Mouse (Mus musculus) B cell, adult 2 months (primary cell): Measurements from ENCODE around the gene Sh2b3.
A peak's percentile ranks its signal among the peaks of the same experiment; 100 is the strongest.

Experiments
- DNase-seq, 2 experiments: peaks; one replicate each; pipeline ENCODE4 v3.0.0; 2022

Sh2b3 gene

DNA sequence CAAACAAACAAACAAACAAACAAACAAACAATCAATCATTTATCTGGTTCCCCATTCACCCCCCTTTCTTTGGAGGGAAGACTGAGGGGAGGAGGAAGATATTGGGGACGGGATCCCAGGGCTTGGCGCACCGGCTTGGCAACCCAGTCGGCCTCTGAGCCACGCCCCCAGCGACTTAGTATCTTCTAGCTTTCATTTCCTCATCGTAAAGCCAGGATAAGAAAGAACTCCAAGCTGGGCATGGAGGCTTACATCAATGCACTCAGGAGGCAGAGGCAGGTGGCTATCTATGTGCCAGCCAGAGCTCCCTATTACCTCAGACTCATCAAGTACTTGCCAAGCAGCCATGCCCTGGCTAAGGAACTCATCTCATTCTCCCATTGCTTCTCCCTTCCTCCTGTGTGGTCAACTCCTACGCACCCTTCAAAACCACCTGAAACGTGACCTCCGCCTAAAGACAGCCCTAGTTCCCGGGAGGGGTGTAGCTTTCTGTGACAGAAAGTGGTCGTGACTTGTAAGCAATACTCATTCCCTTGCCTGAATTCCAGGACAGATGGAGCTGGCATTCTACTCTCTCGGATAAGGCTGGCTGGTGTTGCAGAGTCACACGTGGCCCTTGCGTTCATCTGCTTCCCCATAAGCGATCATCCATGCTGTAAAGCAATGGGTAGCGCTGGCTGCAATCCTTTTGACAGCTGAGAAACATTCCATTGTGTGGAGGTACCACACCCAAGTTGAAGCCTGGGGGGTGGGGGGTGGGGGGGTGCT lies 5.9 kb upstream of the Sh2b3 start:
- no peak for DNase-seq

DNA sequence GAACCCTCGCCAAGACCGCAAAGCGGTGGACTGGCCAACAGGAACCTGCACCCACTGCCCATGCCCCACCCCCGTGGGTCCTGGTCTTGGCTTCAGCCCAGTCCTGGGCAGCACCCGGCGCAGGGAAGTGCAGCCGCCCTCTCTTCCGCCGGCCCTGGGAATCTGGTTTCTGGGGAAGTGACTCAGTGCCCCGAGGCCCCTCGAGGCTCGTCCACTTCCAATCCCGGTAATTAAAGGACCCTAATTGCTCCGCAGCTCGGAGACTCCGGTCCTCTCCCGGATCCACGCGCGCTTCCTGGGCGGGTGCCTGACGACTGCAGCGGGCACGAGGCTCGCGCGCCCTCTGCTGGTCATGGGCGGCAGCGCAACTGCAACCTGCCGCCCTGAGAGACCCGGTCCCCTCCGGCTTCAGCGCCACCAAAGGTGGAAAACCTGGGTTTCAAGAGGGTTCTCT lies 5.2 kb upstream of the Sh2b3 start:
- DNase-seq, result peak; percentile 88 to 90

DNA sequence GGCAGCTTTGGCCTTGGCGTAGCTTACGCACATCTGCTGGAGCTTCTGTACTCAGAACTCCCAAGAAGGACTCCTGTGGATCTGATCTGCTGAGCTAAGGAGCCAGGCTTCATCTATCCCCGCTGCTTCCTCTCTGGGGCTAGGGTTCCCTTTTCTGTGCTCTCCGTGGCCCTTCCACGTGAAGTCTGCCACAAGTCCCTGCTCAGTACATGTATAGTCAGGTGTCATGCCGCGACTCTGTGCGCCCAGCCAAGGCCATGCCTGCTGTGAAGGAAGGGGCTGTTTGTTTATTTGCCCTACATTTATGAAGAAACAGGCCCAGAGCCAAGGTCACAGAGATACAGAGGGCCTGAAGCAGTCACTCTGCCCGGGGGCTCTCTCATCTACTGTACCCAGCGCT lies 4.5 kb upstream of the Sh2b3 start:
- DNase-seq, result peak; percentile 41 to 42

DNA sequence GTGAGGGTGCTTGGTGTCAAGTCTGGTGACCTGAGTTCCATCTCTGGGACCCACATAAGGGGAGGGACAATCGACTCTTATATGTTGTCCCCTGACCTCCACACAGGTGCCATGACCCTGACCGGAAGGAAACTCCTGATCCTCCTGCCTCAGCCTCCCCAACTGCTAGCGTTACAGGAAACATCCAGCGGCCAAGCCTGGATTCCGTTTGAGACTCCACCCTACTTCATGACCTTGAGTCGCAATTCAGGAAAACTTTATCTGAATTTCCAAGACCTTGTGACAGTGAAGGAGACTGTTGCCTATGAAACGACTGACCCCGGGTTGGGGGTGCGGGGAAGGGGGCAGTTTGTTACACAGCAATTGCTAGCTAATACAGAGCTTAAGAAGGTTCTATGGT lies 4.1 kb upstream of the Sh2b3 start:
- DNase-seq, result no peak

GRCm38 (mm10) chr5:121839128-121839473 lies 1.7 kb upstream of the Sh2b3 start:
- no peak for DNase-seq

DNA sequence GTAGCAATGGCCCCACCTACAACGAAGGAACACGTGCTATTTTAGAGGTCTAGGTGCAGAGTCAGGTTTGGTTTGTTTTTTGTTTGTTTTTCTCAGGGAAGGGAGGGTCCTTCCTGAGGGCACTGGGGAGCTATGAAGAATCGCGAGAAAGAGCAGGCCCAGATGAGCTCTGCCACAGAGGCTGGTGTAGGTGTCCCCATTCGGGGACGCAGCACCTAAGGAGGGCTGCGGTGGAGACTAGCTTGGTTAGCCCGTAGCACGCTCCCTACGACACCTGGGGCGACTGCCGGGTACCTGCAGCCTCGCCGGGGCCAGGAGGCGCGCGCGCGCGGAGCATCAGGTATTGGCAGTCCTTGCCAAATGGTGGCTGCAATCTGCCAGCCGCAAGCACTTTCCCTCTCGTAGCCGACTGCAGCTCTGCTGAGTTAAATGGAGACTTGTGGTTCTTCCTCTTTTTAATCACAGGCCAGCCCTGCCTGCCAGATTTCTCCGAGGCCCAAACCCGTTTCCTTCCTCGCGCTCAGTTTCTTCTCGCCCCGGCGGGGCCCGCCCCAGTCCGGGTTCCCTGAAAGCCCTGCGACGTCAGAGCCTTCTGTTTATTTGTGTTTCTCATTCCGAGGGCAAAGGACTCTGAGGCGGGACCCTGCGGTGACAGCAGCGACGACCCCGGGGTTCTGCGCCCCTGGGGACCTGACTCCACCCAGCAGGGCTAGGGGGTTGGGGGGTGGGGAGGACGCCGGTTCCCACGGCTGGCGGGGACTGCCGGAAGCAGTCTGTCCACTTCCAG lies 1.1 kb upstream of the Sh2b3 start:
- DNase-seq, result peak; percentile 86 to 89

DNA sequence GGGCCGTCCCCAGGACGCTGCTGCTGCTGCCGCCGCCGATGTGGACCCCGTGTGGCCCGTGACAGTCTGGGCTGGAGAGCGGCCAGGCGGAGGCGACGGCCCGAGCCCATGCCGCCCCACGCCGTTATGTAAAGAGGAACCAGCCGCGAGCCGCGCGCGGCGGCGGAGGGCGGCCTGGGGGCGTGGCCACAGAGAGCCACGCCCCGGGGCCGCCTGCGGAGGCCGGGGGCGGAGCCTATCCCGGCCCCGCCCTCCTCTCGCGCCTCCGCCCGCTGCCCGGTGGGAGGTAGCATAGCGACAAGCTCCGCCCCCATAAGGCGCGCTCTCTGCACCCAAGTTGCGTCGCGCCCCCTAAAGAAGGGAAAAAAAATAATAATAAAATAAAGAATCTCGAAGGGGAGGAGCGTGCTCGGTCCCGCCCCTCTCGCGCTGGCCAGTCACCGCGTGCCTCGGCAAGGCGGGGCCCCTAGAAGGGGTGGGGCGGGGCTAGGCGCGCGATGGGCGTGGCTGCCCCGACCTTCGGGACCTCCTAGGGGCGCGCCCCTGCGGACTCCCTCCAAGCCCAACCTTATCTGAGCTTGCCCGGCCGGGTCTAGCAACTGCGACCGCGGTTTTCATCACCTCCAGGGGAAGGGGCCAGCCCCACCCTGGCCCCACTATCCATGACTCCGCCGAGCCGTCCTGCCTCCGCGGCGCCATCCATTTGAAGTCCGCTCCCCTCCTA lies 592 bp downstream of the Sh2b3 start:
- DNase-seq, result peak; percentile 98

DNA sequence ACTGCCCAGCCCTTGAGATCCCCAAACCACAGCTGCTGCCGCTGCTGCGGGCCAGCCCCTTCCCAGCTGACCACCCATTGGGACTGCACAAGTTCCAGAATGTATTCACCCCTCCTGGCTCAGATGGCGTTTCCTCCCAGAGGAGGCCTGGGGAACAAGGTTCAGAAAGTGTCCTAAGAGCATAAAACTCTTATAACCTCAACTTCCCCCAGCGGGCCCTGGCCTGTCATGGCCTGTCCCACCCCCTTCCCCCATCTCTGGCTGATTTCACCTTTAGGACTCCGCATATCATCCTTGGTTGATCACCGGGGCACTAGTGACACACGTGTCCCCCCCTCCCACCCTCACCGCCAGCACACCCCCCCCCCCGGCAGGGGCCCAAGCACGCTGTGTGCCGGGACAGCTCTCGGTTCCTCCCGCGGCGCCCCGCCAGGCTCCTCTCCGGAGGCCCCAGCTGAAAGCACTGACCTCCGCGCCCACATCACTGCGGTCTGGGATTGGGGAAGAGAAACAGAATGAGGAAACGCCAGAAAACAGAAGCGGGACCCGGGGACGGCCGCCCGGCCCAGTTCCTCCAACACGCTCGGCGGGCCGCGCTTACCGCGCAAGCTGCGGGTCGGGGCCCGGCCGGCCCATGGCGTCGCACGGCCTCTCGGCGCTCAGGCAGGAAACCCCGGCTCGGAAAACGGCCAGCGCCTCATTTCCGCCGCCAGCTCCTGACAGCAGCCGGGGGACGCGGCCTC lies 1.3 kb downstream of the Sh2b3 start:
- peak; percentile 92 to 93 for DNase-seq

- DNase-seq, result peak; percentile 36 to 46
Observed at GRCm38 (mm10) chr5:121834991-121835747, 2.3 kb downstream of the Sh2b3 start.

DNA sequence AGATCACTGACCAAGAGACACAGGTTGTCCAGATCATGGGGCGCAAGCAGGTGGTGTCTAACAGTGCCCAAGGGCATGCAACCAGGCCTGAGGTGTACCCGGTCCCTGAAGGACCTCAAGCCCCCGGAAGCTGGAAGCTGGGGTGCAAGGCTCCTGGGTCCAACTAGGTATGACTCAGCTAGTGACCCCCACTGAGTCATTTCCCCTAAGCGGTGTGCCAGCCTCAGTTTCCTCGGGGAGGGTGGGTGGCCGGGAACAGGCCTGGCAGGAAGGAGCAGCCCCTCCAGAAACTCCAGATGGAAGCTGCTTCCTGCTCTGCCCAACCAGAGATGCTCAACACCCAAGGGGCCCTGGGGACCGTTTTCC lies 3.2 kb downstream of the Sh2b3 start:
- no peak for DNase-seq

- DNase-seq, result peak; percentile 95
Observed at GRCm38 (mm10) chr5:121833572-121834240, 3.7 kb downstream of the Sh2b3 start.

- DNase-seq, result no peak
Observed at GRCm38 (mm10) chr5:121833159-121833558, 4.3 kb downstream of the Sh2b3 start.

GRCm38 (mm10) chr5:121832376-121833155 lies 4.9 kb downstream of the Sh2b3 start:
- DNase-seq, result no peak

DNA sequence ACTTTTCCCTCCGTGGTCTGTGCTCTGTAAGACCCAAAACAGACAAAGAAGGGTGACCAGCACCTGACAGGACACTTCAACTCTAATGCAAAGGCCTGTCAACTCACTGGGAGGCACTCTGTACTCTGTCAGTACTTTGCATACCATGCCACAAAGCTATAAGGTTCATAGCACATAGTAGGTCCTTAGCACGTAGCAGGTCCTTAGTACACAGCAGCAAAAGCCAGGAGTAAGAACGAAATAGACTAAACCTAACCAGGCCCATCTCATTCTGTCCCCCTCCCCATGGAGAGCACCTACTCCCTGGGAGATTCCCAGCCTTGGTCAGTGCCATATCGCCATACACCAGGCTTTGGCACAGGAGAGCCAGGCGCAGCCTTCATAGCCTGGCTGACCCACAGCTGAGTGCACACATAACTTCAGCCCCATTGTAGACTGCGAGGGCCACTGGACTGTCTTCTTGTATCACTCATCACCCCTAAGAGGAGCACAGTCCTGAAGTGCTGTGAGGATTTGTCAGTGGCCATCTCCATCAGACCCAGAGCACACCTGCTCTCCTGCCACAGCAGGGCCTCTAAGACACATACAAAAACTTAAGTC lies 6.3 kb downstream of the Sh2b3 start:
- no peak for DNase-seq

- DNase-seq, result no peak
Observed at GRCm38 (mm10) chr5:121828491-121829432, 8.7 kb downstream of the Sh2b3 start.

GRCm38 (mm10) chr5:121827876-121828275 lies 9.6 kb downstream of the Sh2b3 start:
- no peak for DNase-seq

- DNase-seq, result no peak
Observed at GRCm38 (mm10) chr5:121825606-121826005, 11.8 kb downstream of the Sh2b3 start.

- DNase-seq, result no peak
Observed at GRCm38 (mm10) chr5:121824121-121824520, 13.3 kb downstream of the Sh2b3 start.

- no peak for DNase-seq
Observed at GRCm38 (mm10) chr5:121823668-121824067, 13.8 kb downstream of the Sh2b3 start.
